Mouse (Mus musculus): Measurements from ENCODE around the gene Tgm2. TPM values are rescaled to one million over a fixed set of nuclear protein-coding genes. Genes with fewer than 3 reads are reported as not detected.

The Tgm2 gene
- total RNA-seq (2014; fragmentation: Nextera tagmentation) (17.2 and 18.7 TPM in 2 replicates), total RNA-seq (2017) (23.0 and 23.5 TPM in 2 replicates), polyA plus RNA-seq (2012) (29.8 and 37.0 TPM in 2 replicates)

GRCm38 (mm10) chr2:158146223-158146622, at the start of gene Tgm2:
Gene Tgm2 (minus strand): TSS chr2:158146436.
- ATAC-seq (ENCODE audit: extremely low read depth, insufficient number of reproducible peaks, low FRiP score, poor library complexity, severe bottlenecking) (no peak), DNase-seq (ENCODE audit: low spot score) (peak; percentile 83)
- Histone ChIP-seq H3K4me3 (ENCODE audit: low read depth, low read length) (peak within 1 kb of the TSS; percentile 78), H3K27me3 (ENCODE audit: insufficient read depth, low read length) (peaks cover 9% of the 10 kb centered on the region; the same call in 1 of the 2 replicates), H3K9me3 (replicated peaks) (peaks cover 4% of the 10 kb centered on the region), H3K4me1 (ENCODE audit: insufficient read depth, low read depth, low read length) (peaks cover 63% of the 10 kb centered on the region), H3K36me3 (replicated peaks) (peaks cover 18% of the 10 kb centered on the region)
- TF ChIP-seq POLR2AphosphoS5 (IDR thresholded peaks at IDR 0.05; ENCODE audit: insufficient replicate concordance, low read depth, low read length) (no peak), CTCF (IDR thresholded peaks at IDR 0.05; ENCODE audit: low read depth, low read length) (peak; percentile 38; the same call in 1 of the 2 replicates), TAL1 (conservative IDR thresholded peaks at IDR 0.05; ENCODE audit: low read depth, low read length) (no peak)

- TF ChIP-seq GATA1 (IDR thresholded peaks at IDR 0.05; ENCODE audit: borderline replicate concordance, low read length) = no peak
- no peak for TF ChIP-seq POLR2AphosphoS5 (IDR thresholded peaks at IDR 0.05; ENCODE audit: insufficient replicate concordance, low read depth, low read length)
- TF ChIP-seq CTCF (IDR thresholded peaks at IDR 0.05; ENCODE audit: low read depth, low read length) = peak; percentile 74
- no peaks in the 10 kb centered on the region for H3K36me3 ChIP-seq (replicated peaks)
- no peak for ATAC-seq (ENCODE audit: extremely low read depth, insufficient number of reproducible peaks, low FRiP score, poor library complexity, severe bottlenecking)
- no peaks in the 10 kb centered on the region for H3K9me3 ChIP-seq (replicated peaks)
- H3K27me3 ChIP-seq (ENCODE audit: insufficient read depth, low read length) = peaks cover 14% of the 10 kb centered on the region; the same call in 1 of the 2 replicates
- H3K4me3 ChIP-seq (ENCODE audit: low read depth, low read length) = no peak overlapping the region
- H3K4me1 ChIP-seq (ENCODE audit: insufficient read depth, low read depth, low read length) = no peaks in the 10 kb centered on the region
- peak; percentile 38 for DNase-seq (ENCODE audit: low spot score)
Observed at GRCm38 (mm10) chr2:158194945-158195640, 48.9 kb upstream of the Tgm2 start.

- Histone ChIP-seq H3K9me3 (replicated peaks) (no peaks in the 10 kb centered on the region), H3K4me3 (ENCODE audit: low read depth, low read length) (no peak overlapping the region), H3K4me1 (ENCODE audit: insufficient read depth, low read depth, low read length) (no peaks in the 10 kb centered on the region), H3K27me3 (ENCODE audit: insufficient read depth, low read length) (peaks cover 13% of the 10 kb centered on the region; the same call in 1 of the 2 replicates), H3K36me3 (replicated peaks) (no peaks in the 10 kb centered on the region)
- ATAC-seq (ENCODE audit: extremely low read depth, insufficient number of reproducible peaks, low FRiP score, poor library complexity, severe bottlenecking) = no peak
- DNase-seq (ENCODE audit: low spot score) = no peak
- TF ChIP-seq GATA1 (IDR thresholded peaks at IDR 0.05; ENCODE audit: borderline replicate concordance, low read length) = no peak
- no peak for TF ChIP-seq GATA2 (IDR thresholded peaks at IDR 0.05; ENCODE audit: borderline replicate concordance, low read depth, low read length)
- TF ChIP-seq TAL1 (conservative IDR thresholded peaks at IDR 0.05; ENCODE audit: low read depth, low read length) = no peak
- no peak for TF ChIP-seq POLR2AphosphoS5 (IDR thresholded peaks at IDR 0.05; ENCODE audit: insufficient replicate concordance, low read depth, low read length)
Observed at GRCm38 (mm10) chr2:158193611-158194336, 47.5 kb upstream of the Tgm2 start.

DNA sequence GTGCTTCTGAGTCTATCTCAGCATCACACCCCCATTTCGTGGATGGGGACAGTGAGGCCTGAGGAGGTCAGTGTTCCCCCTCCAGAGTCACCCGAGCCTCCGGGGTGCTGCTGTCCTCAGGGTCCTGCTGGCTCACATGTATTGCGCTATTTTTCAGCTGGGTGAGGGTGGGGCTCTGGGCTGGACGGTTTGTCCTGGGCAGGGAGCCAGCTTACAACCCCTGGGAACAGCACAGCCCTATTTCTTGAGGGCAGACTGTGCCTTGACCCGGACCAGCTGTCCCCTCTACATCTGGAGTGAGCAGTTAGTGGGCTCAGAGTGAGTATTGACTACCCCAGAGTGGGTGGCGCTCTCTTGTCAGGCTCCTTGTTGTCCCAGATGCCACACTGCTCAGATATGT, 44.9 kb upstream of the Tgm2 start:
- no peak for ATAC-seq (ENCODE audit: extremely low read depth, insufficient number of reproducible peaks, low FRiP score, poor library complexity, severe bottlenecking)
- TF ChIP-seq GATA2 (IDR thresholded peaks at IDR 0.05; ENCODE audit: borderline replicate concordance, low read depth, low read length) = no peak
- peaks cover 6% of the 10 kb centered on the region; the same call in 1 of the 2 replicates for H3K27me3 ChIP-seq (ENCODE audit: insufficient read depth, low read length)

DNA sequence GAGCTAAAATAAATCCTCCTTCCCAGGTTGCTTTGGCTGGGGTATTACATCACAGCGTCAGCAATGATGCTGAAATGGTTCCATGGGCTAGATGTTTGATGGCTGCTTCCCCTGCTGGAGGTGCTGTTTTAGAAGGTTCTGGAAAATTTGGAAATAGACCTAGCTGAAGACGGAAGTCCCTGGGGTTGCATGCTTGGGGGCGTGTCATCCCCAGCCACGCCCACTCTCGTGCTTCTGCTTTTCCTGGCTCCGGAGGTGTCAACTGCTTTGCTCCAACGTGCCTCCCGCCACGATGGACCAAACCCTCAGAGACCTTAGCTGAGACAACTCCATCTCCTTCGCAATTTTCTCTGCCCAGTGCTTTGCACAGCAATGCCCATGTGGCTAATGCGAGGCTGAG, 43.2 kb upstream of the Tgm2 start:
- Histone ChIP-seq H3K4me1 (ENCODE audit: insufficient read depth, low read depth, low read length) (no peaks in the 10 kb centered on the region), H3K27me3 (ENCODE audit: insufficient read depth, low read length) (peaks cover 3% of the 10 kb centered on the region; the same call in 1 of the 2 replicates), H3K36me3 (replicated peaks) (no peaks in the 10 kb centered on the region), H3K4me3 (ENCODE audit: low read depth, low read length) (no peak overlapping the region), H3K9me3 (replicated peaks) (no peaks in the 10 kb centered on the region)
- TF ChIP-seq CTCF (IDR thresholded peaks at IDR 0.05; ENCODE audit: low read depth, low read length) = no peak
- no peak for TF ChIP-seq TAL1 (conservative IDR thresholded peaks at IDR 0.05; ENCODE audit: low read depth, low read length)
- TF ChIP-seq GATA2 (IDR thresholded peaks at IDR 0.05; ENCODE audit: borderline replicate concordance, low read depth, low read length) = no peak
- no peak for TF ChIP-seq POLR2AphosphoS5 (IDR thresholded peaks at IDR 0.05; ENCODE audit: insufficient replicate concordance, low read depth, low read length)
- no peak for TF ChIP-seq GATA1 (IDR thresholded peaks at IDR 0.05; ENCODE audit: borderline replicate concordance, low read length)
- no peak for ATAC-seq (ENCODE audit: extremely low read depth, insufficient number of reproducible peaks, low FRiP score, poor library complexity, severe bottlenecking)
- DNase-seq (ENCODE audit: low spot score) = no peak

More for the DNA sequence above, 44.9 kb upstream of the Tgm2 start:
- H3K9me3 ChIP-seq (replicated peaks) = no peaks in the 10 kb centered on the region
- H3K36me3 ChIP-seq (replicated peaks) = no peaks in the 10 kb centered on the region
- H3K4me1 ChIP-seq (ENCODE audit: insufficient read depth, low read depth, low read length) = no peaks in the 10 kb centered on the region
- no peak for DNase-seq (ENCODE audit: low spot score)
- no peak overlapping the region for H3K4me3 ChIP-seq (ENCODE audit: low read depth, low read length)

DNA sequence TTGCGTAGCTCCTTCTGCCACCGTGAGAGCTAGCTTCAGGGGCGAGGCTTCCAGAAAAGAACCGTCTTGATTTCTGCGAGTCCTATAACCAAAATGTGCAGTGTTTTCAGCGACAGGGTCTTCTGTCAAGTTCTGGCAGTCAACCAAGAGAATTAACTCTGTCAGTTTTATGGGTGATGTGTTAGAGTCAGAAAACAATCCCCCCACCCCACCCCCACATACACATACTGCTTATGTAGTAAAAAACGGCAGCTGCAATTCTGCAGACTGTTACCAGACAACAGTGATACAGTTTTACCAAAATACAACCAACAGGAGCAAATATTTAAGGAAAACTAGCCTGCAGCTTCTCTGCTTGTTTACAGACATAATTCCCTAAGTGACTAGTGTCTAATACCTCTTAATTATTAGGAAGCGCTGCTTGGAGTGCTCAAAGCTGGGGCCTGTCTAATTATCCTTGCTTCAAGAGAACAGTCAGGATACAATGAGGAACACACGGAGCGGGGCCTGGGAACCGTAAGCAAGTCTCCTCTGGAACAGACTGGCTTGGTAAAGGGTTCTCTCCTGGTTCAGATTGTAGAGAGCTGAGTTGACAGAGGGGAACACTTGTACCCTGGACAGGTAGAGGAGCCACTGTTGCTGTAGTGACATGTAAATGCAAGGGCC, 40.1 kb upstream of the Tgm2 start:
- Histone ChIP-seq H3K9me3 (replicated peaks) (no peaks in the 10 kb centered on the region), H3K36me3 (replicated peaks) (no peaks in the 10 kb centered on the region), H3K4me1 (ENCODE audit: insufficient read depth, low read depth, low read length) (no peaks in the 10 kb centered on the region), H3K4me3 (ENCODE audit: low read depth, low read length) (no peak overlapping the region), H3K27me3 (ENCODE audit: insufficient read depth, low read length) (peaks cover 9% of the 10 kb centered on the region; the same call in 1 of the 2 replicates)
- ATAC-seq (ENCODE audit: extremely low read depth, insufficient number of reproducible peaks, low FRiP score, poor library complexity, severe bottlenecking) (no peak), DNase-seq (ENCODE audit: low spot score) (no peak)
- no peak for TF ChIP-seq GATA2 (IDR thresholded peaks at IDR 0.05; ENCODE audit: borderline replicate concordance, low read depth, low read length)
- no peak for TF ChIP-seq TAL1 (conservative IDR thresholded peaks at IDR 0.05; ENCODE audit: low read depth, low read length)
- no peak for TF ChIP-seq POLR2AphosphoS5 (IDR thresholded peaks at IDR 0.05; ENCODE audit: insufficient replicate concordance, low read depth, low read length)
- no peak for TF ChIP-seq CTCF (IDR thresholded peaks at IDR 0.05; ENCODE audit: low read depth, low read length)
- no peak for TF ChIP-seq GATA1 (IDR thresholded peaks at IDR 0.05; ENCODE audit: borderline replicate concordance, low read length)

Measured in G1E (cell line).